Mouse (Mus musculus): ENCODE measurements around the gene Tmem223. TPM values are rescaled to one million over a fixed set of nuclear protein-coding genes. Genes with fewer than 3 reads are reported as not detected.

Tmem223 gene
- polyA plus RNA-seq, 1 experiment from 2014 or later: 59.1 TPM

GRCm38 (mm10) chr19:8757471-8757998 lies 13.3 kb upstream of the Tmem223 start:
- peak overlapping the region; percentile 86 for H3K4me2 ChIP-seq (ENCODE audit: low read depth, low read length)
- no peaks in the 10 kb centered on the region for H3K9me3 ChIP-seq (ENCODE audit: low read length)
- no peak for DNase-seq
- WGBS (ENCODE audit: insufficient replicate concordance): 2% methylated on average over 14 of the region's 14 CpGs
- H3K27me3 ChIP-seq (ENCODE audit: insufficient read depth, low read length): no peaks in the 10 kb centered on the region
- H3K9ac ChIP-seq (replicated peaks): peak overlapping the region; percentile 97
- H3K4me1 ChIP-seq (ENCODE audit: insufficient read depth): peaks cover 27% of the 10 kb centered on the region
- H3K36me3 ChIP-seq (replicated peaks; ENCODE audit: insufficient read depth, low read length): peaks cover 34% of the 10 kb centered on the region
- no peak for ATAC-seq
- TF ChIP-seq CTCF (IDR thresholded peaks at IDR 0.05; ENCODE audit: low read depth): no peak
- no peak for TF ChIP-seq EP300 (IDR thresholded peaks at IDR 0.05; ENCODE audit: low read depth)
- H3K4me3 ChIP-seq (ENCODE audit: low read depth, low read length): peak overlapping the region; percentile 94
- H3K27ac ChIP-seq (ENCODE audit: low read depth): peak overlapping the region; percentile 94

- Histone ChIP-seq H3K9ac (replicated peaks) (peak overlapping the region; percentile 97; the same call in 1 of the 2 replicates), H3K9me3 (ENCODE audit: low read length) (no peaks in the 10 kb centered on the region), H3K4me3 (ENCODE audit: low read depth, low read length) (peak overlapping the region; percentile 94; the same call in 1 of the 2 replicates), H3K27ac (ENCODE audit: low read depth) (0 out of 2 replicates have a peak overlapping the region, but pooled peaks have one; percentile 5), H3K27me3 (ENCODE audit: insufficient read depth, low read length) (no peaks in the 10 kb centered on the region), H3K4me2 (ENCODE audit: low read depth, low read length) (peak overlapping the region; percentile 86), H3K4me1 (ENCODE audit: insufficient read depth) (peaks cover 27% of the 10 kb centered on the region), H3K36me3 (replicated peaks; ENCODE audit: insufficient read depth, low read length) (peaks cover 36% of the 10 kb centered on the region)
- WGBS (ENCODE audit: insufficient replicate concordance): 43% methylated on average over 2 of the region's 2 CpGs
- no peak for ATAC-seq
- TF ChIP-seq CTCF (IDR thresholded peaks at IDR 0.05; ENCODE audit: low read depth) (no peak), EP300 (IDR thresholded peaks at IDR 0.05; ENCODE audit: low read depth) (no peak)
- no peak for DNase-seq
Measured at GRCm38 (mm10) chr19:8758899-8759298, 11.9 kb upstream of the Tmem223 start.

GRCm38 (mm10) chr19:8760757-8761156 lies 10.0 kb upstream of the Tmem223 start:
- H3K9me3 ChIP-seq (ENCODE audit: low read length): no peaks in the 10 kb centered on the region; the same call in 1 of the 2 replicates
- TF ChIP-seq EP300 (IDR thresholded peaks at IDR 0.05; ENCODE audit: low read depth) (no peak), CTCF (IDR thresholded peaks at IDR 0.05; ENCODE audit: low read depth) (peak; percentile 45)
- H3K27me3 ChIP-seq (ENCODE audit: insufficient read depth, low read length): no peaks in the 10 kb centered on the region
- H3K4me1 ChIP-seq (ENCODE audit: insufficient read depth): peaks cover 19% of the 10 kb centered on the region
- 93% methylated on average over 2 of the region's 2 CpGs for WGBS (ENCODE audit: insufficient replicate concordance)
- no peak overlapping the region for H3K9ac ChIP-seq (replicated peaks)
- no peak for DNase-seq
- H3K4me2 ChIP-seq (ENCODE audit: low read depth, low read length): no peak overlapping the region
- H3K4me3 ChIP-seq (ENCODE audit: low read depth, low read length): no peak overlapping the region
- H3K36me3 ChIP-seq (replicated peaks; ENCODE audit: insufficient read depth, low read length): peaks cover 39% of the 10 kb centered on the region
- H3K27ac ChIP-seq (ENCODE audit: low read depth): no peak overlapping the region
- ATAC-seq: no peak

- no peak for DNase-seq
- Histone ChIP-seq H3K9ac (replicated peaks) (no peak overlapping the region), H3K4me3 (ENCODE audit: low read depth, low read length) (no peak overlapping the region), H3K4me1 (ENCODE audit: insufficient read depth) (peaks cover 10% of the 10 kb centered on the region), H3K4me2 (ENCODE audit: low read depth, low read length) (no peak overlapping the region), H3K9me3 (ENCODE audit: low read length) (no peaks in the 10 kb centered on the region; the same call in 1 of the 2 replicates), H3K36me3 (replicated peaks; ENCODE audit: insufficient read depth, low read length) (peaks cover 62% of the 10 kb centered on the region), H3K27ac (ENCODE audit: low read depth) (no peak overlapping the region), H3K27me3 (ENCODE audit: insufficient read depth, low read length) (no peaks in the 10 kb centered on the region)
- TF ChIP-seq EP300 (IDR thresholded peaks at IDR 0.05; ENCODE audit: low read depth) (no peak), CTCF (IDR thresholded peaks at IDR 0.05; ENCODE audit: low read depth) (no peak)
- ATAC-seq: no peak
- 85% methylated on average over 4 of the region's 4 CpGs for WGBS (ENCODE audit: insufficient replicate concordance)
Measured at GRCm38 (mm10) chr19:8763276-8763675, 7.5 kb upstream of the Tmem223 start.

- Histone ChIP-seq H3K9me3 (ENCODE audit: low read length) (no peaks in the 10 kb centered on the region; the same call in 1 of the 2 replicates), H3K27ac (ENCODE audit: low read depth) (no peak overlapping the region), H3K9ac (replicated peaks) (no peak overlapping the region), H3K4me2 (ENCODE audit: low read depth, low read length) (no peak overlapping the region), H3K27me3 (ENCODE audit: insufficient read depth, low read length) (no peaks in the 10 kb centered on the region), H3K36me3 (replicated peaks; ENCODE audit: insufficient read depth, low read length) (peaks cover 82% of the 10 kb centered on the region), H3K4me1 (ENCODE audit: insufficient read depth) (peaks cover 4% of the 10 kb centered on the region; the same call in 1 of the 2 replicates), H3K4me3 (ENCODE audit: low read depth, low read length) (no peak overlapping the region)
- TF ChIP-seq EP300 (IDR thresholded peaks at IDR 0.05; ENCODE audit: low read depth) (no peak), CTCF (IDR thresholded peaks at IDR 0.05; ENCODE audit: low read depth) (no peak)
- no peak for DNase-seq
- WGBS (ENCODE audit: insufficient replicate concordance): 93% methylated on average over 9 of the region's 9 CpGs
- no peak for ATAC-seq
Measured at GRCm38 (mm10) chr19:8765562-8765961, 5.2 kb upstream of the Tmem223 start.

GRCm38 (mm10) chr19:8772996-8773395 lies 2.2 kb downstream of the Tmem223 start:
- no peak for ATAC-seq
- 43% methylated on average over 5 of the region's 5 CpGs for WGBS (ENCODE audit: insufficient replicate concordance)
- H3K36me3 ChIP-seq (replicated peaks; ENCODE audit: insufficient read depth, low read length): peaks cover 30% of the 10 kb centered on the region
- H3K27ac ChIP-seq (ENCODE audit: low read depth): peak overlapping the region; percentile 100; the same call in 1 of the 2 replicates
- peak overlapping the region; percentile 93 for H3K4me2 ChIP-seq (ENCODE audit: low read depth, low read length)
- H3K4me3 ChIP-seq (ENCODE audit: low read depth, low read length): peak overlapping the region; percentile 74
- TF ChIP-seq EP300 (IDR thresholded peaks at IDR 0.05; ENCODE audit: low read depth): no peak
- no peak for TF ChIP-seq CTCF (IDR thresholded peaks at IDR 0.05; ENCODE audit: low read depth)
- H3K9ac ChIP-seq (replicated peaks): peak overlapping the region; percentile 92
- no peaks in the 10 kb centered on the region for H3K27me3 ChIP-seq (ENCODE audit: insufficient read depth, low read length)
- H3K9me3 ChIP-seq (ENCODE audit: low read length): no peaks in the 10 kb centered on the region
- peaks cover 40% of the 10 kb centered on the region for H3K4me1 ChIP-seq (ENCODE audit: insufficient read depth)
- DNase-seq: no peak
